Comparison of ENCODE assay signal across 14 mouse cellular contexts in genomic region chr4:120284187-120284586, GRCm38 (mm10). TPM values are rescaled to one million over a fixed set of nuclear protein-coding genes. Genes with fewer than 3 reads are reported as not detected.
DNase-seq lines count a peak whose midpoint lies in the region; ATAC-seq and TF ChIP-seq lines count a peak whose summit lies in the region.
"Had no signal": no experiment of that assay in that cellular context is flagged by ENCODE, and none has a peak within 500 bp of the region (broad histone marks: within the 10 kb centered on the region; RNA-seq: fewer than 3 reads in every experiment).

No protein-coding gene starts in this region.

- no peak overlapping the region for H3K27ac ChIP-seq in cerebellum, adult 2 months (ENCODE audit: insufficient read depth, low read length)
- H3K27ac ChIP-seq in layer of hippocampus, adult 2 months, result peak overlapping the region; percentile 90
- no peak overlapping the region for H3K27ac ChIP-seq in midbrain, embryonic 14.5 days (replicated peaks; ENCODE audit: low read depth, low read length)
- H3K27ac ChIP-seq: limb, embryonic 12.5 days had no signal

- no peak for TF ChIP-seq POLR2A in cerebellum, adult 2 months (IDR thresholded peaks at IDR 0.05; ENCODE audit: borderline replicate concordance, insufficient read depth, low read length)

- no peaks in the 10 kb centered on the region; the same call in 1 of the 2 replicates for H3K27me3 ChIP-seq in cerebellum, adult 2 months (ENCODE audit: control insufficient read depth, insufficient read depth, low read length)
- H3K27me3 ChIP-seq in midbrain, embryonic 14.5 days (ENCODE audit: control insufficient read depth, insufficient read depth, low read length), result peaks cover 14% of the 10 kb centered on the region

- H3K4me3 ChIP-seq in cerebellum, adult 2 months (replicated peaks; ENCODE audit: insufficient read depth, low read depth, low read length), result no peak overlapping the region
- H3K4me3 ChIP-seq in layer of hippocampus, adult 2 months, result peak overlapping the region; percentile 61
- no peak overlapping the region for H3K4me3 ChIP-seq in midbrain, embryonic 14.5 days (replicated peaks; ENCODE audit: low read depth, low read length)
- H3K4me3 ChIP-seq: limb, embryonic 12.5 days had no signal

- no peak overlapping the region for H3K9ac ChIP-seq in midbrain, embryonic 14.5 days (replicated peaks; ENCODE audit: low read length)
- H3K9ac ChIP-seq: limb, embryonic 12.5 days had no signal

- WGBS in cerebellum, adult 2 months, result 94% methylated on average over 1 of the region's 1 CpGs
- WGBS in midbrain, embryonic 14.5 days, result 86% methylated on average over 1 of the region's 1 CpGs

- H3K4me1 ChIP-seq in cerebellum, adult 2 months (ENCODE audit: control insufficient read depth, insufficient read depth, low read length), result peaks cover 6% of the 10 kb centered on the region
- H3K4me1 ChIP-seq in midbrain, embryonic 14.5 days (ENCODE audit: control insufficient read depth, insufficient read depth, low read length), result peaks cover 39% of the 10 kb centered on the region

- DNase-seq in cerebellum, adult 2 months, result no peak
- DNase-seq in layer of hippocampus, adult 2 months (ENCODE audit: low spot score in 2 of 2), result no peak
- no peak for DNase-seq in layer of hippocampus, adult 9-11 months
- DNase-seq in ZHBTc4 (ENCODE audit: low read depth, low spot score), result peak; percentile 48
- no peak for DNase-seq in midbrain, embryonic 14.5 days
- DNase-seq in frontal cortex, adult 2 months (ENCODE audit: extremely low spot score in 1 of 2, low spot score in 1 of 2), result no peak
- DNase-seq in thymus, postnatal 25 days, result no peak
- DNase-seq: adrenal gland, adult 8-10 months; heart, adult 18-20 months; kidney, postnatal 25 days had no signal

- peak overlapping the region; percentile 98 for H3K4me2 ChIP-seq in midbrain, embryonic 14.5 days (ENCODE audit: low read length)

- no peaks in the 10 kb centered on the region for H3K9me3 ChIP-seq in midbrain, embryonic 14.5 days (ENCODE audit: control insufficient read depth, low read length)
- H3K9me3 ChIP-seq: limb, embryonic 12.5 days had no signal

- no peaks in the 10 kb centered on the region for H3K36me3 ChIP-seq in midbrain, embryonic 14.5 days (ENCODE audit: control insufficient read depth, insufficient read depth, low read length)
- H3K36me3 ChIP-seq: limb, embryonic 12.5 days had no signal

- peak; percentile 31; the same call in 1 of the 2 replicates for TF ChIP-seq CTCF in cerebellum, adult 2 months (IDR thresholded peaks at IDR 0.05; ENCODE audit: borderline replicate concordance, insufficient read depth, low read depth, low read length)
- peak; percentile 69 for TF ChIP-seq CTCF in layer of hippocampus, adult 2 months (conservative IDR thresholded peaks at IDR 0.05)

- no peak for ATAC-seq in cerebellum, adult (ENCODE audit: insufficient number of reproducible peaks, low FRiP score, low TSS enrichment)
- ATAC-seq in midbrain, embryonic 14.5 days (ENCODE audit: low FRiP score, low TSS enrichment), result no peak

RNA-seq across cellular contexts. Expression of gene Foxo6, which starts 3.0 kb away (rescaled TPM):
- 1.9 and 2.0 TPM in 2 replicates for polyA plus RNA-seq in cerebellum, adult 2 months (2012; rRNA removed)
- total RNA-seq in layer of hippocampus, adult 2 months (2021), result 10 to 100 TPM; 32.8 to 32.9 TPM
- polyA plus RNA-seq in midbrain, embryonic 14.5 days (2014; fragmentation: Nextera tagmentation; extraction: Ambion mirVana), result 2.0 and 2.6 TPM in 2 replicates
- 7.4 and 8.9 TPM in 2 replicates for polyA plus RNA-seq in frontal cortex, adult 2 months (2012; rRNA removed)
- total RNA-seq: hematopoietic stem cell, adult 5-6 weeks; monocyte, adult 5-6 weeks had no signal
